Mouse (Mus musculus): ENCODE measurements at regions not wholly inside any gene's neighbourhood (a gene's known extent, or its start where the extent isn't known, plus 50 kb on each side); places are given as distances from the start of the nearest gene placed in this dataset.

- no peak for TF ChIP-seq CTCF (IDR thresholded peaks at IDR 0.05; ENCODE audit: extremely low read depth, insufficient read depth, insufficient read length, insufficient replicate concordance)
- no peak for TF ChIP-seq POLR2A (IDR thresholded peaks at IDR 0.05; ENCODE audit: low read depth, low read length)
Measured at GRCm38 (mm10) chr13:46092787-46093186, 128.0 kb upstream of the Atxn1 start.

Measured in spleen, adult 2 months (tissue).